Mouse (Mus musculus): Measurements from ENCODE around the gene Ina.
"Not testable (repeated sequence)": the region's sequence is repeated elsewhere in the genome, so short reads cannot be mapped to it uniquely, and the experiment has no call there.

The Ina gene

DNA sequence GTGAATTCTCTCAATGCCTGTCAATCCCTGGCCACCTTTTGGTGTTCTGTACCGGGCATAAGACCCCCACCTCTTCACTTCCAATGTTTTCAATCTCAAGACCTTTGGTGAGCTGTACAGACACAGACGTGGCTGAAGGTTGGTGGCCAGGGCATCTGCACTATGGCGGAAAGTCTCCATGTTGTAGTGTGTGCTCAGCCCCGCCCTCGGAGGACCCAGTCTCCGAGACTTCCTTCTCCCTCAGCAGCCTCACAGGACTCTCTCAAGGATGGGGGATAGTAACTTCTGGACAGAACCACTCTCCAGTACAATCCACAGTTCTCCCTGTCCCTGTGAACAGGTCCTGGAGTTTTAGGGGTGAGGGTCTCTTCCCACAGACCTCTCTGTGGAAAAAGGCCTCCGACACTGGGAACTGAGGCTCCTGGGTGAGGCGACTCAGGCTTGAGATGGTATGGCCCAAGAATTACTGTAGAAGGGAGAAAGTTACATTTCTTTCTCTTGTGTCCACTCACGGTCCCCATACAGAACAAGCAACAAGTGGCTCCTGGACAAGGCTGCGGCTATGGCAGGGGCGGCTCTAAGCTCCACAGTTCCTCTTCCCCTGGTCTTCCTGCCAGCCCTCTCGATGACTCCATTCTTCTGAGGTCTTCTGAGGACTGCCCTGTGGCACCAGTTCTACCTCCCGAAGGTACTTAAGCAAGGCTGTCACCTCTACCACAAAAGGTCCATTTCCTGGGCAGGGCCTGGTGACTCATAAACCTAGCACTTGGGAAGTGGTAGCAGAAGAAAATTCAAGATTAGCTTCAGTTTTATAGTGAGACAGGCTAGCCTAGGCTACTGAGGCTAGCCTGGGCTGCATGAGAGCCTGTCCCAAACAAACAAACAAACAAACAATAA lies 29.5 kb upstream of the Ina start:
- no peak for DNase-seq

DNA sequence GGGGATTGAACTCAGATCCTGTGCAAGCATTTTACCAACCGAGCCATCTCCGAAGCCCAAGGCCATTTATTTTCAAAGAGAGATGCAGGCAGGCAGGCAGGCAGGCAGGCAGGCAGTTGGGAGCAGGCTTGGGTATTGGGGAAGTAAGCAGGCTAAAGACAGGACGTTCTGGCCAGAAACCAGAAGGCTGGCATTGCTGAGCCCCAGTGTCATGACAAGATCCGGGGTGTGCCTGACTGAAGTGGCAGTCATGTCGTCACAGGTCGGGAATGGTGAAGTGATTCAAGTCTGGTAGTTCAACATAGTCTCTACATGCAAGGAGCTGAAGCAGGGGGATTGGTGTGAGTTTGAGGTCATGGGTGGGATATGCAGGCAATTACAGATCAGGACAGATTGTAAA lies 26.9 kb upstream of the Ina start:
- DNase-seq: peak; percentile 96

GRCm38 (mm10) chr19:46988231-46989087 lies 26.0 kb upstream of the Ina start:
- no peak for DNase-seq

- no peak for DNase-seq
Measured at GRCm38 (mm10) chr19:46989479-46990152, 24.9 kb upstream of the Ina start.

DNA sequence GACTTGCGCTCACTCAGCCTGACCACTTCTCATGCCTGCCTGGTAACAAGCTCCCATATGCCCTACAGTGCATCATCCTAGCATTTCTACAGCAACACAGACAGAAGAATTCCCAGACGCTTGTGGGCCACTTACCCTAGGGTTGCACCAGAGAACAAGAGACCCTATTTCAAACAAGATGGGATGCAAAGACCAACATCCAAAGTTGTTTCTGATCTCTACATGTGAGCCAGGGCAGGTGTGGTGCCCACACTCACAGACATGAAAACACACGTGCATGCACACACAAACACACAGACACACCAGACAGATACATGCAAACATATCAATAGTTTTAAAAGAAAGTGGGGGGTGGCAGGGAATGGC lies 24.4 kb upstream of the Ina start:
- no peak for DNase-seq

- not testable (repeated sequence) for DNase-seq
Measured at GRCm38 (mm10) chr19:46990625-46991024, 23.9 kb upstream of the Ina start.

DNA sequence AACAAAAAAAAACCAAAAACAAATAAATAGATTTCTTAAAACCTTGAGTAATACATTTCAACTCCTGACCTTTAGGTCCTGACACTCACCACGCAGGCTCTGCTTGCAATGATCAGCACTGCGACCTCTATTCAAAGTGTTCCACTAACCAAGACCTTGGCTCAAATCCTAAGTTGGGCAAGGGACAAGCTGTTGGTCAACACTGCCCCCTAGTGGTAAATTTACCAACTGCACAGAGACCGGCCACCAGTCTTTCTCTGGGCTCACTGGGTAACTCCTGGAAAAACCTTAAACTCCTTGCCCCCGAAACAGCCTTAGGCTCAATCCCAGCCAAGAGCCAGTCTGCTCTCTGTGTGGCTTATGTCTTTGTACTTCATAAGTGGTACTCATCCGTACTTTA lies 23.4 kb upstream of the Ina start:
- DNase-seq: peak; percentile 95

- not testable (repeated sequence) for DNase-seq
Measured at GRCm38 (mm10) chr19:46992329-46992728, 22.2 kb upstream of the Ina start.

- no peak for DNase-seq
Measured at GRCm38 (mm10) chr19:46996095-46996494, 18.4 kb upstream of the Ina start.

DNA sequence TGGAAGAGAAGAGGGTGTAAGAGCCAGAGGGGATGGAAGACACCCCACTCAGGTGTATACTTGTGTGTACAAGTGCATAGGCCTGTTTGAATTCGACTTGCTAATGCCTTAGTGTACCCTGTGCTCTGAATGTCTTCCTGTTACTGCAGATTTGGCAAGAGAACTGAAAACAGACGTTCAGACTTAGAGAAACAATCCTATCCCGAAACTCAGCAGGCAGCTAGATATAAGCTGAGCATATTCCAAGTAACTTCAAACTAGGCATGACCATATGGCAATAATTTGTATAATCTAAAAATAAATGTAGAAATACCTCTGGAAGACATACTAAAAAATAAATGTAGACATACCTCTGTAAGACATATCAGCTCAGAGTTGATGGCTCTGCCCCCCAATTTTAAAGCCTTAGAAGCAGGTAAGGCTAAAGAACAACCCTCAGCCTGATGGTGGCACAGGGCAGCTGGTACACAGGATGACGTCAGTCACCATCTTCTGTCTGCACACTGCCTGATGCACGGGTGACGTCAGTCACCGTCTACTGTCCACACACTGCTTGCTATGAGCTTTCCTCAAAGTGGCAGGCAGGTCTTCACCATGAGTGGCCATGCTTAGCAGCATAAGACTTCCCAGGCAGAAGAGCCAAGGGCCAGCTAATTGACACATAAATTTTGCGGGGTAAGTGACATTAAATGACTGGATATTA lies 16.2 kb upstream of the Ina start:
- no peak for DNase-seq

- DNase-seq: no peak
Measured at GRCm38 (mm10) chr19:46998953-46999352, 15.5 kb upstream of the Ina start.

DNA sequence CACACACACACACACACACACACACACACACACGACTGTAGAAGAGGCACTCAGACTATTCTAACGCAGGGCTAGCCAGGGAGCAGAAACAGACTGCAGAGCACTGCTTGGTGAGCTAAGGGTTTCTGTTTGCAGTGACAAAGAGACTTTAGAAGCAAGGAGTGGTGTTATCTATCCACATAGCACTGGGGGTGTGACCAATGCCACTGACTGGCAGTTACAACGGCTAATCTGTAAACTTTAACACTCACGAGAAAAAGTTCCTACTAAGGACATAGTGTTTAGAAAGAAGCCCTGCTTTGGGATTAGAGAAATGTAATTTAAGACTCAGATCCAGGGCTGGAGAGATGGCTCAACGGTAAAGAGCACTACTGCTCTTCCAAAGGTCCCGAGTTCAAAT lies 14.7 kb upstream of the Ina start:
- DNase-seq: no peak

- DNase-seq: not testable (repeated sequence)
Measured at GRCm38 (mm10) chr19:47000357-47000756, 14.1 kb upstream of the Ina start.

DNA sequence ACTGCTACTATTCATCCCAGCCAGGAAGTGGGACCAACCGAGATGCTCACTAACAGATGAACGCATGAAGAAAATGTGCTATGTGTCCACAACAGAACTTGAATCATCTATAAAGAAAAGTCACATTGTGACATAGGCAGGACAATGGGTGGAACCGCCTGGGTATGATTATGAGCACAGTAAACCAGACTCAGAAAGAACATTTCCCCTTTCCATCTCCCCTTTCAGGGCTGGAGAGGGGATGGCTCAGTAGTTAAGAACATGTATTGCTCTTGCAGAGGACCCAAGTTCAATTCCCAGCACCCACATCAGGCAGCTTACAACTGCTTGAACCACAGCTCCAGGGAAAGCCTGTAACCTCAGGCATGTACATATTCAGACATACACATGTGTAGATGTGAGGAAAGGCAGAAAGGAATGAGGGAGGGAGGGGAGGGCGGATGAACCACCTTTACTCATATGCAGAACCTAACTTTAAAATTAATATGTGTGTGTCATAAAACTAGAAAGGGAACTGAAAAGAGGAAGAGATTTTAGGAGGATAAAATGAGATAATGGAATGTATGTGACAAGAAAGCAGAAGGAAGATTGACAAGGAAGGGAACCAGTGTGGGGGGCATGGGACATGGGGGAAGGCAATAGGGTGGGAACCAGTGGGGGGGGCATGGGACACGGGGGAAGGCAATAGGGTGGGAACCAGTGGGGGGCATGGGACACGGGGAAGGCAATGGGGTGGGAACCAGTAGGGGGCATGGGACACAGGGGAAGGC lies 10.6 kb upstream of the Ina start:
- no peak for DNase-seq

DNA sequence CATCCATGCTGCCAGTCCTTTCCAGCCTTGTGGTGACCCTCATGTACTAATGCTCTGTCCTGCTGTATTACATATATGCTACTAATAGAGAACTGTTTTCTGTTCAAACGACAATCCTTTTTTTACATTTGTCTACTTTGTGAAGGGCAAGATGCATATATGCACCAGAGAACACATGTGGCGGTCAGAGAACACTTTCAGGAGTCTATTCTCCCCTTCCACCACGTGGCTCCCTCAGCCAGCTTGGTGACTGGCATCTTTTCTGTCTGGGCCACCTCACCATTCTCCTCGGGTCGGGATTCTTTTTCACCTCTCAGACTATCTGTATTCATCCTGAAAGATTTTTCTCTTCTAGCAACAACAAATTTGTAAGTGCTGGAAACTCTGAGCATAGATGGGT lies 8.6 kb upstream of the Ina start:
- peak; percentile 62 for DNase-seq

DNA sequence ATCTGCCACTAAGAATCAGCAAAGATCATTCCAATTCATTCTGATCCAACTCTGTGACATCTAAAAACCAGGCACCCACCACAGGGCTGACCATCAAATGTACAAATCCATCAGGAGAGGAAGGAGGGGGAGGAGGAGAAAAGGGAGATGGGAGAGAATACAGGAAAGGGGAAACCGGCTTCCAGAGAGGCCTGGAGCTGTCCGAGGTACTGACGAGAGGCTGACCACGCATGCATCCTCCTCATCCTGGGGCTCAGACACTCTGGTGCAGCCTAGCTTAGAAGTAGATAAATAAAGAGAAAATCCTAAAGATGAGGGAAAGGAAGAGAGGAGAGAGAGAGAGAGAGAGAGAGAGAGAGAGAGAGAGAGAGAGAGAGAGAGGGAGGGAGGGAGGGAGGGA lies 8.2 kb upstream of the Ina start:
- DNase-seq: peak; percentile 79

GRCm38 (mm10) chr19:47009420-47009819 lies 5.1 kb upstream of the Ina start:
- DNase-seq: no peak

- DNase-seq: no peak
Measured at GRCm38 (mm10) chr19:47009943-47010342, 4.6 kb upstream of the Ina start.

DNA sequence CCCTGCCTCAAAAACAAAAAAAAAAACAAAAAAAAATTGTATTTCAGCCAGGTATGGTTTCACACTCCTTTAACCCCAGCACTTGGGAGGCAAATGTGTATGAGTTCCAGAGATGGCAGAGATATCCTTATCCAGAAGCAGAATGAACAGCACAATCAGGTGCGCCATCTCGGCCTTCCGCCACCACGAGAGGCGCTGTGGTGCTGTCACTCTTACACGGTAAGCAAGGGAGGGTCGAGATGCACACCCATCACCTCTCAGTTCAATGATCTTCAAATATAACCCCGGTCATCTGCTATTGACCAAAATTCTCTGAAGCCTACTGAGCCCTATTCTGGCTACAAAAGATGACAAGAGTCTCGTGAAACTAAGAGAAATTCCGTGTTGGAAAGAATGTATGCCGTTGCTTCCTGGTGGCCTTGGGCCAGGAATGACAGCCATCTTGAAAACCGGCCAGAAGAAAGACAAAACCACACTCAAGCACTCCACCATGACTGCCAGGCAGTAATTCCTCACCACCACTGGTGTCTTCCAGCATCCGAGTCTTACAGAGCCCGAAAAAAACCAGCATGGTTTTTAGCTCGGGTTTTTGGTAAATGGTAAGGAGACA lies 1.9 kb upstream of the Ina start:
- DNase-seq: peak; percentile 88

GRCm38 (mm10) chr19:47013340-47014158 lies 949 bp upstream of the Ina start:
- DNase-seq: peak; percentile 57

DNA sequence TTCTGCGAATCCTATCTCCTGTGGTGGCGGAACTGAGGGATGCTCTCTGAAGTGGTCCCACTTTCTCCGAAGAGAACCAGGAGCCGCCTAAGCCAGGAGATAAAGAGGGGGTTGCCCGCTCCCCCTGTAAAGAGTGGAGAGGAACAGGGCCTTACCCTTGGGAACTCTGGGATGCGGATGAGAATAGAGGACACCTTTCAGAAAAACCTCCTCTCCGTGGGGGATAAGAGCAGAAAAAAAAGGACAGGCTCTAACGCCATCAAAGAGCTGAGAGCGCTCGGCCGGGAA lies 395 bp upstream of the Ina start:
- DNase-seq: no peak
